ENCODE assay signal across 19 mouse cellular contexts in the genomic region with DNA sequence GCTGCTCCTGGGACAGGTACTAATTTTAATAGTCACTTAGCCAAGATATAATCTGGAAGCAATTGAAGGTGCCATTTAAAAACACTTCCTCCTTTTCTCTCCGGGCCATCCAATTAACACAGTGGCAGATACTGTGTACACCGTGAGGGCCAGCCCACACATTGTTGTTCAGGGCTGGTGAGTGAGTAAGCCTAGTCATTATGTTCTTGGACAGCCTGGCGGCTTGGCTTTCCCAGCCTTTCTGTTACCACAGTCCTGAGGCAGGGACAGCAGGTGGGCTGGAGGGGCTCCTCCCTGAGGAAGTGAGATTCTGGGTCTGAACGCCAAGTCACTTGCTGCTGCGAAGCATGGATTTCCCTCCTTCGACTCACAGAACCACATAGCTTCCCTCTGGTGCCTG. TPM values are rescaled to one million over a fixed set of nuclear protein-coding genes. Genes with fewer than 3 reads are reported as not detected.
A peak's percentile ranks its signal among the peaks of the same experiment; 100 is the strongest.
DNase-seq lines count a peak whose midpoint lies in the region; ATAC-seq and TF ChIP-seq lines count a peak whose summit lies in the region.
"Had no signal": no experiment of that assay in that cellular context is flagged by ENCODE, and none has a peak within 500 bp of the region (broad histone marks: within the 10 kb centered on the region; RNA-seq: fewer than 3 reads in every experiment).

No protein-coding gene starts in this region.

- peaks cover 28% of the 10 kb centered on the region for H3K36me3 ChIP-seq in forebrain, embryonic 13.5 days (ENCODE audit: poor library complexity, severe bottlenecking)
- peaks cover 29% of the 10 kb centered on the region for H3K36me3 ChIP-seq in forebrain, embryonic 14.5 days (ENCODE audit: control insufficient read depth, insufficient read depth, low read length)
- H3K36me3 ChIP-seq in limb, embryonic 14.5 days (ENCODE audit: control insufficient read depth, insufficient read depth, low read length) = peaks cover 29% of the 10 kb centered on the region
- peaks cover 38% of the 10 kb centered on the region for H3K36me3 ChIP-seq in limb, embryonic 10.5 days
- H3K36me3 ChIP-seq in embryonic facial prominence, embryonic 15.5 days = peaks cover 16% of the 10 kb centered on the region
- H3K36me3 ChIP-seq in splenic B cell, adult 2 months (ENCODE audit: control insufficient read depth, insufficient read depth, low read length, poor library complexity, severe bottlenecking) = no peaks in the 10 kb centered on the region; the same call in 1 of the 2 replicates

- 0 out of 2 replicates have a peak, but pooled peaks cover 3% of the 10 kb centered on the region for H3K9me3 ChIP-seq in forebrain, embryonic 13.5 days (replicated peaks)
- H3K9me3 ChIP-seq in forebrain, embryonic 14.5 days (replicated peaks; ENCODE audit: control insufficient read depth, low read length) = no peaks in the 10 kb centered on the region
- H3K9me3 ChIP-seq in limb, embryonic 14.5 days (ENCODE audit: control insufficient read depth, low read length) = no peaks in the 10 kb centered on the region
- no peaks in the 10 kb centered on the region for H3K9me3 ChIP-seq in limb, embryonic 10.5 days (replicated peaks)
- no peaks in the 10 kb centered on the region for H3K9me3 ChIP-seq in embryonic facial prominence, embryonic 15.5 days (replicated peaks)
- H3K9me3 ChIP-seq: neural tube, embryonic 13.5 days had no signal

- no peaks in the 10 kb centered on the region for H3K4me1 ChIP-seq in forebrain, embryonic 13.5 days
- H3K4me1 ChIP-seq in forebrain, embryonic 14.5 days (ENCODE audit: control insufficient read depth, insufficient read depth, low read length) = no peaks in the 10 kb centered on the region
- H3K4me1 ChIP-seq in limb, embryonic 14.5 days (ENCODE audit: control insufficient read depth, insufficient read depth, low read length) = no peaks in the 10 kb centered on the region
- H3K4me1 ChIP-seq in limb, embryonic 10.5 days = peaks cover 8% of the 10 kb centered on the region; the same call in 1 of the 2 replicates
- H3K4me1 ChIP-seq in embryonic facial prominence, embryonic 15.5 days = no peaks in the 10 kb centered on the region
- H3K4me1 ChIP-seq: neural tube, embryonic 13.5 days had no signal

- H3K27me3 ChIP-seq in forebrain, embryonic 13.5 days = no peaks in the 10 kb centered on the region
- H3K27me3 ChIP-seq in forebrain, embryonic 14.5 days (replicated peaks; ENCODE audit: control insufficient read depth, insufficient read depth, low read length) = no peaks in the 10 kb centered on the region
- no peaks in the 10 kb centered on the region for H3K27me3 ChIP-seq in limb, embryonic 14.5 days (ENCODE audit: control insufficient read depth, insufficient read depth, low read length)
- H3K27me3 ChIP-seq in limb, embryonic 10.5 days (ENCODE audit: low read depth, poor library complexity, severe bottlenecking) = no peaks in the 10 kb centered on the region
- no peaks in the 10 kb centered on the region for H3K27me3 ChIP-seq in embryonic facial prominence, embryonic 15.5 days
- H3K27me3 ChIP-seq in splenic B cell, adult 2 months (ENCODE audit: control insufficient read depth, insufficient read depth, low read length, poor library complexity, severe bottlenecking) = no peaks in the 10 kb centered on the region
- H3K27me3 ChIP-seq: neural tube, embryonic 13.5 days; Patski had no signal

- 43% methylated on average over 6 of the region's 6 CpGs for WGBS in forebrain, embryonic 13.5 days
- WGBS in forebrain, embryonic 14.5 days = 29% methylated on average over 6 of the region's 6 CpGs
- WGBS in limb, embryonic 14.5 days = 41% methylated on average over 6 of the region's 6 CpGs
- 58% methylated on average over 6 of the region's 6 CpGs for WGBS in limb, embryonic 10.5 days
- 53% methylated on average over 6 of the region's 6 CpGs for WGBS in embryonic facial prominence, embryonic 15.5 days

- H3K27ac ChIP-seq in forebrain, embryonic 13.5 days = peak overlapping the region; percentile 51; the same call in 1 of the 2 replicates
- H3K27ac ChIP-seq in forebrain, embryonic 14.5 days (ENCODE audit: low read depth, low read length) = no peak overlapping the region
- H3K27ac ChIP-seq in limb, embryonic 14.5 days (replicated peaks; ENCODE audit: low read depth, low read length) = no peak overlapping the region
- H3K27ac ChIP-seq in limb, embryonic 10.5 days = no peak overlapping the region
- no peak overlapping the region for H3K27ac ChIP-seq in embryonic facial prominence, embryonic 15.5 days (replicated peaks)
- H3K27ac ChIP-seq: hindbrain, postnatal 0 days; left cerebral cortex, adult 2 months; neural tube, embryonic 13.5 days had no signal

- H3K4me2 ChIP-seq in forebrain, embryonic 13.5 days = no peak overlapping the region
- no peak overlapping the region for H3K4me2 ChIP-seq in forebrain, embryonic 14.5 days (ENCODE audit: low read length)
- H3K4me2 ChIP-seq in limb, embryonic 14.5 days (replicated peaks; ENCODE audit: low read depth, low read length, severe bottlenecking) = no peak overlapping the region
- H3K4me2 ChIP-seq in embryonic facial prominence, embryonic 15.5 days (replicated peaks) = no peak overlapping the region
- H3K4me2 ChIP-seq: neural tube, embryonic 13.5 days had no signal

- ATAC-seq in forebrain, embryonic 13.5 days = peak; percentile 58; the same call in 1 of the 2 replicates
- ATAC-seq in forebrain, embryonic 14.5 days = no peak
- ATAC-seq in limb, embryonic 14.5 days (ENCODE audit: low FRiP score, low read depth) = 0 out of 2 replicates have a peak, but pooled peaks have one; percentile 41
- ATAC-seq in embryonic facial prominence, embryonic 15.5 days (ENCODE audit: insufficient number of reproducible peaks, low FRiP score, low TSS enrichment, low read depth) = 0 out of 2 replicates have a peak, but pooled peaks have one; percentile 36
- ATAC-seq: hindbrain, postnatal 0 days; Patski had no signal

- H3K4me3 ChIP-seq in forebrain, embryonic 13.5 days = no peak overlapping the region
- no peak overlapping the region for H3K4me3 ChIP-seq in forebrain, embryonic 14.5 days (ENCODE audit: low read depth, low read length)
- H3K4me3 ChIP-seq in limb, embryonic 14.5 days (replicated peaks; ENCODE audit: low read length) = no peak overlapping the region
- H3K4me3 ChIP-seq in limb, embryonic 10.5 days = no peak overlapping the region
- H3K4me3 ChIP-seq in embryonic facial prominence, embryonic 15.5 days (replicated peaks) = no peak overlapping the region
- H3K4me3 ChIP-seq: left cerebral cortex, adult 2 months; neural tube, embryonic 13.5 days had no signal

- no peak overlapping the region for H3K9ac ChIP-seq in forebrain, embryonic 13.5 days
- H3K9ac ChIP-seq in forebrain, embryonic 14.5 days (ENCODE audit: low read length) = no peak overlapping the region
- H3K9ac ChIP-seq in limb, embryonic 14.5 days (ENCODE audit: low read depth, low read length, severe bottlenecking) = no peak overlapping the region
- no peak overlapping the region for H3K9ac ChIP-seq in embryonic facial prominence, embryonic 15.5 days
- H3K9ac ChIP-seq: neural tube, embryonic 13.5 days had no signal

- no peak for TF ChIP-seq POLR2A in limb, embryonic 14.5 days (IDR thresholded peaks at IDR 0.05; ENCODE audit: borderline replicate concordance, extremely low read depth, insufficient read depth, insufficient read length)

- DNase-seq in forebrain, embryonic 14.5 days (ENCODE audit: low spot score) = no peak
- no peak for DNase-seq in limb, embryonic 14.5 days (ENCODE audit: low spot score)
- DNase-seq in limb, embryonic 10.5 days (ENCODE audit: low spot score) = no peak
- DNase-seq in splenic B cell, adult 2 months (ENCODE audit: low read depth, low spot score) = peak; percentile 45
- DNase-seq in retina, embryonic 14.5 days (ENCODE audit: low spot score) = no peak
- DNase-seq in gastrocnemius, adult 8-10 months (ENCODE audit: low spot score in 2 of 2) = no peak
- DNase-seq: adrenal gland, adult 8-10 months; gastrocnemius, postnatal 36 days; kidney, postnatal 14 days; lung, postnatal 14 days; midbrain, embryonic 14.5 days; thymus, postnatal 4 days had no signal

RNA-seq across cellular contexts. Expression of a gene that starts 21.6 kb away (rescaled TPM):
- polyA plus RNA-seq in forebrain, embryonic 13.5 days (2015; fragmentation: Nextera tagmentation; extraction: Ambion mirVana) = 288 TPM in 2 replicates
- 274 and 280 TPM in 2 replicates for polyA plus RNA-seq in forebrain, embryonic 14.5 days (2014; fragmentation: Nextera tagmentation; extraction: Ambion mirVana)
- polyA plus RNA-seq in limb, embryonic 14.5 days (2012; rRNA removed) = 273 and 275 TPM in 2 replicates
- polyA plus RNA-seq in limb, embryonic 14.5 days (2014; fragmentation: Nextera tagmentation; extraction: Ambion mirVana) = 234 TPM in 2 replicates
- polyA plus RNA-seq in limb, embryonic 10.5 days (2016; fragmentation: Nextera tagmentation; extraction: Ambion mirVana) = 373 and 383 TPM in 2 replicates
- 235 and 238 TPM in 2 replicates for polyA plus RNA-seq in embryonic facial prominence, embryonic 15.5 days (2015; fragmentation: Nextera tagmentation; extraction: Ambion mirVana)
- total RNA-seq in gastrocnemius, adult 8-10 months (2022) = 100 to 1,000 TPM; 108 to 221 (median 143) TPM

RNA-seq across cellular contexts. Expression of a gene that starts 26.9 kb away (rescaled TPM):
- polyA plus RNA-seq in forebrain, embryonic 13.5 days (2015; fragmentation: Nextera tagmentation; extraction: Ambion mirVana) = 2.9 and 3.0 TPM in 2 replicates
- polyA plus RNA-seq in forebrain, embryonic 14.5 days (2014; fragmentation: Nextera tagmentation; extraction: Ambion mirVana) = 1.3 and 2.4 TPM in 2 replicates
- polyA plus RNA-seq in limb, embryonic 14.5 days (2012; rRNA removed) = 9.6 and 10.4 TPM in 2 replicates
- polyA plus RNA-seq in limb, embryonic 14.5 days (2014; fragmentation: Nextera tagmentation; extraction: Ambion mirVana) = 8.6 and 8.9 TPM in 2 replicates
- polyA plus RNA-seq in limb, embryonic 10.5 days (2016; fragmentation: Nextera tagmentation; extraction: Ambion mirVana) = 9.6 and 11.8 TPM in 2 replicates
- polyA plus RNA-seq in embryonic facial prominence, embryonic 15.5 days (2015; fragmentation: Nextera tagmentation; extraction: Ambion mirVana) = 9.8 and 10.3 TPM in 2 replicates
- 1 to 10 TPM in 1 of 4 experiments, under 1 TPM in 3; 0.24 to 1.3 (median 0.46) TPM for total RNA-seq in gastrocnemius, adult 8-10 months (2022)

RNA-seq across cellular contexts. Expression of a gene that starts 39.0 kb away (rescaled TPM):
- polyA plus RNA-seq in forebrain, embryonic 13.5 days (2015; fragmentation: Nextera tagmentation; extraction: Ambion mirVana) = not detected in 2 replicates
- polyA plus RNA-seq in forebrain, embryonic 14.5 days (2014; fragmentation: Nextera tagmentation; extraction: Ambion mirVana) = not detected in 2 replicates
- polyA plus RNA-seq in limb, embryonic 14.5 days (2012; rRNA removed) = 0.09 and 0.21 TPM in 2 replicates
- not detected in 2 replicates for polyA plus RNA-seq in limb, embryonic 14.5 days (2014; fragmentation: Nextera tagmentation; extraction: Ambion mirVana)
- not detected in 2 replicates for polyA plus RNA-seq in limb, embryonic 10.5 days (2016; fragmentation: Nextera tagmentation; extraction: Ambion mirVana)
- 0.24 TPM in 1 of 2 replicates, not detected in the other for polyA plus RNA-seq in embryonic facial prominence, embryonic 15.5 days (2015; fragmentation: Nextera tagmentation; extraction: Ambion mirVana)
- total RNA-seq in gastrocnemius, adult 8-10 months (2022) = under 1 TPM in 1 of 4 experiments, not detected in 3; 0.13 TPM
- total RNA-seq: gastrocnemius, postnatal 36 days; liver, adult 2 months had no signal
- polyA plus RNA-seq: hindbrain, postnatal 0 days; liver, adult 2 months; midbrain, embryonic 14.5 days; Patski had no signal
